Mouse (Mus musculus) heart, adult 10 weeks (tissue): ENCODE data around the gene Ccr7. TPM values are rescaled to one million over a fixed set of nuclear protein-coding genes. Genes with fewer than 3 reads are reported as not detected.

ENCODE experiments used
- polyA plus RNA-seq: library from polyadenylated mRNA; stranded (reverse); fragments of 350-450 nt; fragmentation: Illumina TruSeq; extraction: RNeasy Lipid Tissue Mini Kit (QIAGEN cat#74804); gene quantifications from one replicate; pipeline ENCODE4 v1.2.3, GENCODE M21; 2014; ENCODE audit warnings: low read depth, low replicate concordance

The Ccr7 gene
- polyA plus RNA-seq, result 0.52 TPM

DNA sequence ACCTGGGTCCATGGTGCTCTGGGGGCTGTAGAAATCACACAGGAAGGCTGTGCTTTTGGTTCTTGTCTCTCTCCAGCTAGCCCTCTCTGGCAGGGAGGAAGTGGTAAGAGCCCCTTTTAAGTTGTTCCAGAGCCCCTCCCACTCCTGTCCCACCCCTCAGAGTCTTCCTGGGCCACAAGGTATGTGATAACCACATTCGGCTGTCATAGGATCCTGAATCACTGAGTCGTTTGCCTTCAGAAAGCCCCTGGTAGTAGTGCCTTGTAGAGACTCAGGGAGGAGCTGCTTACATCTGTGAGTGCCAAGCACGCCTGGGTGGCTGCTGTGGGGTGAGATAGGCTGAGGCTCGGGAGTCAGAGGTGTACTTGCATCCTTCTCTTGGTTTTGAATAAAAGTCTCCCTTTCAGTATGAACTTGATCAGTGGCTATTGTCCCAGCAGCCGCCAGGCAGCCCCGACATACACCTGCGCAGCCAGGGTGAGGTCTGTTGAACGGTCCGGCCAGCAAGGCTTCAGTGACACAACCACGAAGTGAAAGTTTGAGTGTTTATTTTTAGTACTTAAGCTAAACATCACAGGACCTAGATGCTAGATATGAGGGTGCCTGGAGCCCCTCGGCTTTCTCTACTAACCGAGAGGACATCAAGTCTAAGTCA, at the start of gene Ccr7:
Ccr7 (minus strand) TSS at position 91 of the 655 bp plus-strand sequence.

Other genes starting within 250 kb of the Ccr7 start
- gene Cdc6, start 247.3 kb downstream of the Ccr7 start, polyA plus RNA-seq, result 0.29 TPM
- gene Rara, start 227.3 kb downstream of the Ccr7 start, polyA plus RNA-seq, result 8.3 TPM
- gene Gjd3, start 172.1 kb downstream of the Ccr7 start, polyA plus RNA-seq, result not detected
- gene Top2a, start 130.9 kb downstream of the Ccr7 start, polyA plus RNA-seq, result 0.60 TPM
- 96.6 TPM for gene Igfbp4, start 113.8 kb downstream of the Ccr7 start, polyA plus RNA-seq
- 0.42 TPM for gene Tns4, start 65.8 kb downstream of the Ccr7 start, polyA plus RNA-seq
- gene Smarce1, start 75.9 kb upstream of the Ccr7 start, polyA plus RNA-seq, result 75.9 TPM
- gene Krt222, start 89.0 kb upstream of the Ccr7 start, polyA plus RNA-seq, result 20.8 TPM
- not detected for gene Krt24, start 130.2 kb upstream of the Ccr7 start, polyA plus RNA-seq
- gene Krt25, start 167.9 kb upstream of the Ccr7 start, polyA plus RNA-seq, result not detected
- not detected for gene Krt26, start 182.9 kb upstream of the Ccr7 start, polyA plus RNA-seq
- gene Krt27, start 196.0 kb upstream of the Ccr7 start, polyA plus RNA-seq, result not detected
- not detected for gene Krt28, start 219.8 kb upstream of the Ccr7 start, polyA plus RNA-seq
- 4.5 TPM for gene Krt10, start 234.3 kb upstream of the Ccr7 start, polyA plus RNA-seq